Mouse (Mus musculus): ENCODE data around the gene Slc25a17.

The Slc25a17 gene

DNA sequence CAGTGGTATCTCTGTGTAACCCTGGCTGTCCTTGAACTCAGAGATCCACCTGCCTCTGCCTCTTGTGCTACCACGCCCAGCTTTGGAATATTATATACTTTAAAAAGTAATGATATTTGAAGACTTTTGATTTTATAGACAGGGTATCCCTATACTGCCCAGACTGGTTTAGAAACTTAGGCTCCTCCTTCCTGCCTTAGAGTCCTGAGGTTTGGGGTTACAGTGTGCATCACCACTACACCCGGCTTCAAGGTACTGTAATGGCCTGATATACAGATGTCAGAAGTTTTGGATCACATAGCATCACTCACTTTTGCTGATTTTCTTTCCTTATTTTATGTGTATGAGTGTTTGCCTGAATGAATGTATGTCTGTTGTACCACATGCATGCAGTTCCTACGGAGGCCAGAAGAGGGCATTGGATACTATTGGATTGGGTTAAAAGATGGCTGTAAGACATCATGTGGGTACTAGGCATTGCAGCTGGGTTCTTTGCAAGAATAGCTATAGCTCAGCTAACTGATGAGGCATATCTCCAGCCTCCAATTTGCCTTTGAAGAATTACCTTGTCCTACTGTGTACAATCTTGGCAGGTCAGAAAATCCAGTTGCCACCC, 5.4 kb downstream of the Slc25a17 start:
- peak in 1 of 2 experiments; percentile 23 for DNase-seq (ENCODE audit: low spot score in 2 of 2)

DNA sequence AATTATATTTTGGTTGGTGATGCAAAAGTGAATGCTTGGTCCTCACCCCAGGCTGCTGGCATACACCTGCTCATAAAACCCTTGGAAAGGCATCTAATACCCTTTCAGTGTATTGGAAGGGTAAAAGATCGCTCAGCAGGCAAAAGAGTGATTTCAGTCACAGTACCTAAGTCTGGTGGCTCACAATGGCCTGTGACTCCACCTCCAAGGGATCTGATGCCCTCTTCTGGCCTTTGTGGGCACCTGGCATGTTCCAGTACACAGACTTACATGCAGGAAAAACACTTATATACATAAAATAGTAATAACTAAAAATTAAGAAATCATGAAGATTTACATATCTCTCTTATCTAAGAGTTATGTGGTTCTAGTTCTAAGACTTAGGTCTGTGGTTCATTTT, 8.0 kb downstream of the Slc25a17 start:
- DNase-seq (ENCODE audit: low spot score in 2 of 2), result no peak

DNA sequence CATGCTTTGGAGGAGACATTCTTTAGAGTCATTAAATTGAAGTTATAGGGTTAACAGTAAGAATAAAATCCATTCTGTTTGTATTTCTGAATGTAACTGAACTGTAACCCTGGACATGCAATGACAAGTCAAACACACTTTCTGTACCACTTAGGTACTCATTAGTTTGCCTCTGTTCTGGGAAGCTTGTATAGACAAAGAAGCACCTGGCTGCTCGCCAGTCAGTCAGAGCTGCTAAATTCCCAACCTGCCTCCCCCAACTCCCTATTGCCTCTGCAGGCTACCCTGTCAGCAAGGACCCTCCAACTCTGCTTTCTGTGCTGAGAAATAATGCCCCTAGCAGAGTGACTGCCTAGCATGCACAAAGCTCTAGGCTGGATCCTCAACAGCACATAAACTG, 10.2 kb downstream of the Slc25a17 start:
- DNase-seq (ENCODE audit: low spot score in 2 of 2), result no peak

DNA sequence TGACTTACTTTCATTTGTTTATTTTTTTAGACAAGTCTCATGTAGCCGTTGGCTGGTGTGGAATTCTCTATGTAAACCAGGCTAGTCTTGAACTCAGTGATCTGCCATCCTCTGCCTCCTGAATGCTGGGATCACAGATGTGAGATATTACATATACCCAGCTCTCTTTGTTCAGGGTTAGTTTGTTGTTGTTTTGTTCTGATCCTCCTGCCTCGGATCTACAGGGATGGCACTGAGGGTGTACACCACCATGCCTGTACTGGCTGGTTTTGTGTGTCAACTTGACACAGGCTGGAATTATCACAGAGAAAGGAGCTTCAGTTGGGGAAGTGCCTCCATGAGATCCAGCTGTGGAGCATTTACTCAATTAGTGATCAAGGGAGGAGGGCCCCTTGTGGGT, 12.2 kb downstream of the Slc25a17 start:
- no peak for DNase-seq (ENCODE audit: low spot score in 2 of 2)

DNA sequence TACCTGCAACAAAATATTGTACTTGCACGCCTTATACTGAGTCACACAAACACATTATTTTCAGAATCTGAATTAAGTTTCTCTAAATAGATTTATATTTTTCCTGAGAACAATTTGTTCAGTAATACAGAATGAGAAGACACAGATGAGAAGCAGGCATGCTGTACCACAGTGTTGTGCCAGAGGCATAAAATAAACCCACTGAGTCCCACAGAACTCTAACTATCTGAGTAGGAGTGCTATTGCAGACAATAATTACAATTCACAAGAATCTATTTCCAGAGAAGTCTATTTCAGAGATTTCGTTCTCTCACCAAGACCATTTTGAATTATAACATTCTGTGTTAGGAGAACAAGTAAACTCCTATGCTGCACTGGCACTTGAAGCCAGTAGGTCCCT, 13.1 kb downstream of the Slc25a17 start:
- peak; percentile 48 to 62 for DNase-seq (ENCODE audit: low spot score in 2 of 2)

DNA sequence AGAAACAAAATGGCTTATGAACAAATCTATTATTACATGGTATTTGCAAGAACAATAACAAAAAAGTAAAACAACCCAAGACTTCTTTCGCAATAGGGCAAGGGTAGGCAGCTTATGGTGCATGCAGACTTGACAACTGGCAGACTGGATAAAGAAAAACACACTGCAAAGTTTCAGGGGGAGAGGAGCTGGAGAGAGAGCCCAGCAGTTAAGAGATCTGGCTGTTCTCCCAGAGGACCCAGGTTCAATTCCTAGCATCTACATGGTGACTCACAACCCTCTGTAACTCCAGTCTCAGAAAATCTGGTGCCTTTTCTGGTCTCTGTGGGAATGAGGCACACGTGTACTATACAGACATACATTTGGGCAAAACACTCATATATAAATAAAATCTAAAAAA, 19.2 kb downstream of the Slc25a17 start:
- DNase-seq (ENCODE audit: low spot score in 2 of 2), result peak in 1 of 2 experiments; percentile 50

DNA sequence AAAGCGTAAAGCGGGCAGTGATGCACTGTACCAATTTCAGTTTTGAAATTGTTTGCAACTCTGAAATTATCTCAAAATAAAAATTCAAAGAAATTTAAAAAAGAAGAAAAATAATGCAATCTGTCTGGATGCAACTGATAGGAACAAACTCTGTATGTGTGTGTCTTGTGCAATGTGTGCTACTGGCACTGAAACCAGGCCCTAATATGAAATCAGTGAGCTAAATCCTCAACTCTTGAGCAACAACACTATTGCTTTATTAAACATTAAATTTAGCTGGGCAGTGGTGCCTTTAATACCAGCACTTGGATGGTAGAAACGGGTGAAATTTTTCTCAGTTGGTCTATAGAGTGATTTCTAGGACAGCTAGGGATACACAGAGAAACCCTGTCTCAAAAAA, 21.5 kb downstream of the Slc25a17 start:
- DNase-seq (ENCODE audit: low spot score in 2 of 2), result no peak

DNA sequence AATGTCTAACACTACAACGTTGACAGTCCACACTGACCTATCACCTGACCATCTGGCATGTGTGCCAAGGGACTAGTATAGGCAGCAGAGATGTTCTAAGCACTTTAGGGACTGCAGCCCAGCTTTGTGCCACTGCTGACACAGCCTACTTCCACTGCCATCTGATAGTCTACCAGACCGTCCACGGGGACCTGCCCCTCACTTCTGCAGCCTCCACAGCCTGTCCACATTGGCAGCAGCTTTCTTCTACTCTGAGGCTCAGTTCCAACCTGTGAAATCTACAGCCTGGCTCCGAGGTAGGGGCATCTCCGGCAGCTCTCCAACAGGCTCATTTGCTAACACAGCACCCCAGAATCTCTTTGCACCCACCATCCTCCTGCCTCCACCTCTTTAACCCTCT, 24.1 kb downstream of the Slc25a17 start:
- DNase-seq (ENCODE audit: low spot score in 2 of 2), result peak in 1 of 2 experiments; percentile 28

DNA sequence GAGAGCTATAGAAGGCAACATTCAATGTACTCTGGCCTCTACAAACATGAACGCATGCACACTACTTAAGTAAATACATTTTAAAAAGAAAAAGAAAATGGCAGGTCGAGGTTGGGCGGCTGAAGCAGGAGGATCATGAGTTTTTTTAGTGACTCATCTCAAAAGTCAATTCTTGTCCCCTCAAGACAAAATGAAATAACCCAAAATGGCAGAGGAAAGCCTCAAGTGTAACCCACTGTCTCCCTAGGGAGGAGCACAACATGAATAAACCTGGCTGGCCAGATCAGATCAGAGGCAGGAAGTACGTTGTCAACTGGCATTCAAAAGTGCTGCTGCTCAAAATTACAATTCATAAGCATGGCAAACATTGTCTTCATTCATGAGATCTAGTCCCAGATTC, 28.1 kb downstream of the Slc25a17 start:
- no peak for DNase-seq (ENCODE audit: low spot score in 2 of 2)

DNA sequence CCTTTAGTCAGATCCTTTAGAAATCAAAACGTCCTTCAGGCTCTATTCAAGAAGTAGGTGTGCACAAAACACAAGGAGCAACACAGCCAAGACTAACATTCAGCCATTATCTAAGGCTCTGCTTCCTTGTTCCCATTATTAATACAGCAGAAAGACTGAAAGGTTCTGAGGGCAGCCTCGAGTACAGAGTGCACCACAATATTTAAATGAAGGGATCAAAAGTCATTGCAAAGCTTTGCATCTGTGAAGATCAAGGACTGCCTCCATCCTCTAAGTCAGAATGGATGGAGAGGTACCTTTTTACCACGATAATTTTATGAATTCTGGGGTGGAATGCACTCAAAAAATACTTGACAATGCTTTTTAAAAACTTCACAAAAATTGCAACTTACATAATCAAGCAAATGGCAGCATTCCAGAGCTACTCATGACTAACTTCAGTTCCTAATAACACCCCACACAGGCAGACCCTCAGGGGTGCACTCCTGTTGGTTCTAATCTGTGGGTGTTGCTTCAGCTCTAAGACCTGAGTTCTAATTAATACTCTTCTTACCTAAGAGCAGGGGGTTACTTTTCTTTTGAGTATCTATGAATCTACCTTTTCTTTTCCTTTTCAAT, 29.7 kb downstream of the Slc25a17 start:
- DNase-seq (ENCODE audit: low spot score in 2 of 2), result no peak

DNA sequence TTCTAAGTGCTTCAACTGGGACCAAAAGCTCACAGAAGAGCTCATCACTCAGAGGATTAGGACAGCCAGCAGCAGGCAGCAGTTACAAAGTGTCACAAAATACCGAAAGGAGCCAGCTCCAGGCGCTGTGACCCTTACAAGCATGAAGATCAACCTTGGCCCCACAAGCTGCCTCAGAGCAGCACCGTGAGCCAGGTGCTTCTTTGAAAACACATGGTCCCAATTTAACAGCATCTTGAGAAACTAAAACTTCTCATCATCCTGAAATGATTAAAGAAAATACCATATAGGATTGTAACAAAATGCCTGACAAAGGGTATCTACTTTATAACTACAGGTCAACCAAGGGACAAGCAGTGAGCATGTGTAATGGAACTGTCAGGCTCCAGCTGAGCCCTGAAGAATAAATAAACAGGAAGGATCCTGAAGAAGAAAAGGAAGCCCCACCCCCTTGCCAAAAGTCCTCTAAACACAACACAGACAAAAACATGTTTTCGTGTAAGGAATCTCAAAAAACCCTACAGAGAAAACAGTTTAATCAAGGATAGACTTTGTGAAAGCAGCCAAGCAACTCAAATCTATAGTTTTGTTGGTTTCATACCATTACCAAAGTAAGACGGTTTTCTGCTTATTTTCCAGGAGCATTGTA, 30.8 kb downstream of the Slc25a17 start:
- no peak for DNase-seq (ENCODE audit: low spot score in 2 of 2)

DNA sequence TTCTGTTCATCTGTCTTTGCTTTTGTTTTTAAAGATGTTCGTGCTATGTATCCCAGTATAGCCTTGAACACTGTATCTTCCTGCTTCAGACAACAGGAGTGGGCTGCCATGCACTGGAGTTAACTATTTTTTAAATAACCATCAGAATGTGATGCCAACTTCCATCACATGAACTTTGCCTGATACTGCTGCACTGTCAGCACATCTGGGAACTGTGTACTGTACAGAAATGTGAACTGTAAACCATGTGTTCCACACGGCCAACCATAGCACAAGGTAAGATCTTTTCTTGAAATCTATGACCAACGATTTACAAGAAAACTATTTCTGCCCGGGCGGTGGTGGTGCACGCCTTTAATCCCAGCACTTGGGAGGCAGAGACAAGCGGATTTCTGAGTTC, 33.1 kb downstream of the Slc25a17 start:
- no peak for DNase-seq (ENCODE audit: low spot score in 2 of 2)

DNA sequence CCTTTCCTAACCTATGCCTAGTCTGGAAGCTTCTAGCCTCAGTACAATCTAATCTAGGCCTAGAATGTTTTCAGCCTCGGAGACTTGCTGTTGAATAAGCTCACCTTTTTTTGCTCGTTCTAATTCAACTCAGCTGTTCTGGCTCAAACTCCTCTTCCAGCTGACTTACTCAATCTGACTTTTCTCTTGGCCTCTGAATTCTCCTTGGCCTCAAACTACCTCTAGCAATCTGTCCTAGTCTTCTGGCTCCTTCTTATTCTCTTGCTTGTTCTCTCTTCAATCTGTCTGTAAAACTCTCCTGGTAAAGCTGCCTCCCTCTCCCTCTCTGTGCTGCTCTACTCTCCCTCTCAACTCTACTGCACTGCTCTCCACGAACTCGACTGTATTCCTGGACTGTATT, 35.6 kb downstream of the Slc25a17 start:
- DNase-seq (ENCODE audit: low spot score in 2 of 2), result no peak

DNA sequence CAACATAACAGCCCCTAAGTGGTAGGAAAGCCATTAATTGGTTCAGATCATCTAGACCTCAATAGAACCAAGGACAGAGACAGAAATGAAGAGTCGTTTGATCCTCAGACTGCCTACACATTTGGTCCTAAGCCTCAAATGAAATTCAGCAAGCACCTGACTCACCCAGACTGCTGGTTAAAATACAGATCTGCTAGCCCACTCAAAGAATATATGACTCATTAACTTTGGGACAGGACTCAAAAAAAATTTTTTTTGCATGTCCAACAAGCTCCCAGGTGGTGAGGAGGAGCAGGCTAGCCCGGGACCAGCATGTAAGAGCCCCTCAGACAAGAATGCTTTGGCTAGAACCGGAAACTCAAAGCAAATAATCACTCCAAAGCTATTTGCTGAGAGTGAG, 40.5 kb downstream of the Slc25a17 start:
- DNase-seq (ENCODE audit: low spot score in 2 of 2), result no peak

DNA sequence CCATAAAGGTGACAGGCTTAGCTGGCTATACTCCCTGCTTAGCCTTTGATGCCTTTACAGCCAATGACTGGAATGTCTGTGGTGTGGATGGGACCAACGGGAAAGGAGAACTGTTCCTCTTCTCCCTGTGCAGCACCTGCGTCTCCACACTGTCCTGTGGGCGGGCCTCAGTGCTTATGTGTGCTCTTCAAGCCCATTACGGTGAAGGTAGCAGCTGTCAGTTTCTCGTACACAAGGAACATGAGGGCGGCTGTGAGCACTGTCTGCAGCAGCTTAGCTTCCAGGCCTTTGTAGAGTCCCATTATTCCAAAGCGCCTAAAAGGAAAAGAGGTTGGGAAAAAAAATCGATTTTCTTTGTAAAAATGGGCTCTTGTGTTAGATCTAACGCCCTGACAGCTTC, 41.1 kb downstream of the Slc25a17 start:
- DNase-seq (ENCODE audit: low spot score in 2 of 2), result no peak

DNA sequence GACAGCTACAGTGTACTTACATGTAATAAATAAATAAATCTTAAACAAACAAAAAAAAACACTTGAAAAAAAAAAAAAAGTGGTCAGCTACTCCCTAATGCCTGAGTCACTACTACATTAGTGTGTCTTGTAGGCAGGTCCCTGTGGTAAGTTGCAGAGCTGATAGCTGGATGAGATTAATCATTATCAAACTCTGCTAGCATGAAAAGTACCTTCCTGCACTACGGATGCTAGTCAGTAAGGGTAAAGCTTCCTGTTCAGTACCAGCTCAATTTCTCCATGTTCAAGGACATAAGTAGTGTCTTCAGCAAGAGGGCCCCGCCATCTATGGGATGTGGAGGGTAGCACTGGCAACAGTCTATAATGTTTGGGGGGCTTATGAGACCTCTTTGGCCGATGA, 46.7 kb downstream of the Slc25a17 start:
- DNase-seq (ENCODE audit: low spot score in 2 of 2), result no peak

DNA sequence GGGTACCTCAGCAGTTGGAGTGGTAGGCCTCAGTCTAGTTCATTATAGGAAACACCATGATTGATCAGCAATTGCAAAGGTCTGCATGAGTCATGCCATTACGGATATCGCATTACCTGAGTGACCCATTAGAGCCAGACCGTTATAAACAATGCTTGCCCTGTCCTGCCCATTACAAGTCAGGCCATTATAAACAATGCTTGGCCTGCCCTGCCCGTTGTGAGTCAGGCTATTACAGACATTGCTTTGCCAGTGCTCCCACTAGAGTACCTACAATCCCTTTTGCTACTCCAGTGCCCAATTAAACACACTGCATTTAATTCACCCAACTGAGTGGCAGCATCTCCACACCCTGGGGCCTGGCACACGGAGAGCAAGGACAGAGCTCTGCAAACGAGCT, 49.6 kb downstream of the Slc25a17 start:
- DNase-seq (ENCODE audit: low spot score in 2 of 2), result no peak

DNA sequence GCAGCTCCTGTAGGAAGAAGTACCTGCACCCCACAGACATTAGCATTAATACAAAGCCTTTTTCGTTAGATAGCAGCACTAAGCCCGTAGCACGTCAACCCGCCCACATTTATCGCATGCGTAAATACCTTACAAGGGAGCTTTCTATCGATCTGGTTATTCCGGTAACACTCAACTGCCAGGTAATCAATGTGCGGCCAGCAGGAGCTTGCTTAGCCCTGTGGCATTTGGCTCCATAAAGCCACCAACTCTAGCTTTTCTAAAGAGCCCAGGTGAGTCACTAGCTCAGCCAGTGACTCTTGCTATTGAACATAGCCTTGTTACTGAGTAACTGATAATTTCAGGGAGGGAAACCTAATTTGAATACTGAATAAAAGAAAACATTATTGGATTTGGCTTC, 50.3 kb downstream of the Slc25a17 start:
- no peak for DNase-seq (ENCODE audit: low spot score in 2 of 2)

DNA sequence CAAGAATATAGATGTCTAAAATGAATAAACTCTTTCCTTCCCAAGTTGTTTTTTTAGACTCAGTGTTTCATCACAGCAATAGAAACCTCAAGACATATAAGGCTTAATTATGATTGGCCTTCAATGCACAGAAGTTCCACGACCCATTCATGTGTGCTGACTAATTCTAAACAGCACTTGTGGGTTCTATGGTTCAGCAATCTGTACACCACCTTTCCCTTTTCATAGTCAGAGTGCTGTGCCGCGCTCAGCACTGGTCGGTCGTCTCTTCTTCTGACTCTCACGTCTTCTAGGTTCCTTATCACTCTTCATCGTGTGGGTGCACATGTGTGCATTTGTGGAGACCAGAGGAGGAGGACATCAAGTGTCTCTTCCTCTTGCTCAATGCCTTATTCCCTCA, 52.6 kb downstream of the Slc25a17 start:
- DNase-seq (ENCODE audit: low spot score in 2 of 2), result no peak

DNA sequence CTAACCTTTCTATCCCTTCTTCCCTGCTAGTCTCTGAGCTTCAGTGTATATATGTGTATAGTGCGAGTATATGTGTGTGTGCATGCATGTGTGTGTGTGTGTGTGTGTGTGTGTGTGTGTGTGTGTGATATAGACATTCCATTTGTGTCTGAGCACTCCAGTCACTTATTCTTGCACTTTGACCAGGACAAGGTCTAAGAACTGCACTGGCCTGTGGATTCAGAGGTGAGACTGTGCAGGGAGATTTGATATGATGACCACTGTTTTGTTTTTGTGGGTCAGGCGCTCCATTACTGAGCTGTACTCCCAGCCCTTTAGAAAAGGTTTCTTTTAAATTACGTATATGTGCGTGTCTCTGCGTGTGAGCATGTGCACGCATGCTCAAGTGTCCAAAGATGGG, 54.1 kb downstream of the Slc25a17 start:
- DNase-seq (ENCODE audit: low spot score in 2 of 2), result no peak

DNA sequence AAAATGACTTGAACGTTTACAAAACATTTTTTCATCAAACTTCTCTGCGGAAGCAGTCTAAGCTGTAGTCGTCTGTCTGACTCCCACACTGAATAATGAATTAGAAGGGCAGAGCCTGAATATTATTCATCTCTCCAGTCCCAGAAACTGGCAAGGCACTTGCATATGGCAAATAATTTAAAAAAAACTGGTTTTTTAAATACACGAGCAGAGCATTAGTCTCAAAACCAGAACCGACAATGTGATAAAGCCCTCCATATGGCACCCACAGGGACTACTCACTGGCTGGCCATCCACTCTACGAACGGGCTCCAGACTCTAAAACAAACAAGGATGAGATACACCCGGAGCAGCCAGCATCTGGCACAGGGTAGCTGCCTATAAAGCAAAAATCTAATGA, 55.6 kb downstream of the Slc25a17 start:
- peak in 1 of 2 experiments; percentile 16 for DNase-seq (ENCODE audit: low spot score in 2 of 2)

DNA sequence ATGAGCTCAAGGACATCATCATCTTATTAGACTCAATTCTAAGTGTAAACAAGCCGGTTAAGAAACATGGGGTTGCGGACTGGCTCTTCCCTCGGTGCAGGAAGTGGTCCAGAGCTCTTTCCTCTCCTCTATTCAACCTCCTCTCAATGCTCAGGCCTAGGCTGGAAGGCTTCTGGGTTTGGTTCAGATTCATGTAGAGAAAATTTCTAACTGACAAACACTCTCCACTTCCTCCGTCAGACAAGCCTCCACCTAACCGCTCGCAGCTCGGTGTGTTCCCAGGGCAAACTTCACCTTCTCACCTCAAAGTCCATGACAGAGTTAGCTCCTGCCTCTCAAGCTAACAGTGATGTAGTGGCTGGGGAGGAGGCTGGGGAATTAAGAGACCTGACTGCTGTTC, 56.6 kb downstream of the Slc25a17 start:
- DNase-seq (ENCODE audit: low spot score in 2 of 2), result no peak

DNA sequence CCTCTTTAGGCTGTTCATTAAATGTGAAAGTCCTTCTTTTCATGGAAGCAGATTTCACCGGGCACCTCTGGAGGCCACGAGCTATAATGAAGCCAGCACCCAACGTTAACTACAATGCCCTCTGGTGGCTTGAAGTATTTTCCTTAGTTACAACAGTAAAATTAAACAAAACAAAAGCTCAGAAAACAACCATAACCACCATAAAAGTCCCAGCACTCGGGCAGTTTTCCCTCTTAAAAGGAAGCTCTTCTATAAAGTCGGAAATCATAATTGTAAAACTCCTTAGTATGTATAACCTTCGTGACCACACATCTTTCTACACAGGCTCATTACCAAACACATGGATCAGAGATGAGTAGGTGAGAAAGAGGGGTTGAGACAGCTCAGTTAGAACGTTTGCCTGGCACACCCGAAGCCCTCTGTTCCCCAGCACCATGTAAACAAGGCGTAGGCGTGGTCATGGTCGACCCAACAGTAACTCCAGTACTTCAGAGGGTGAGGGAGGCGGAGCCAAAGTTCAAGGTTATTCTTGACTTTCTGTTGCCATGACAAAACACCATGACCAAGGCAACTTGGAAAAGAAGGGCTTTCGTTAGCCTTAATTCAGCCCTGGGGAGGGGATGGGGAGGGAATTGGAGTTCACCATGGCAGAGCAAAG, 58.3 kb downstream of the Slc25a17 start:
- DNase-seq (ENCODE audit: low spot score in 2 of 2), result no peak
